Mouse (Mus musculus) intestine, embryonic 14.5 days (tissue): ENCODE measurements at regions not wholly inside any gene's neighbourhood (a gene's known extent, or its start where the extent isn't known, plus 50 kb on each side); places are given as distances from the start of the nearest gene placed in this dataset.

Source experiments
- ATAC-seq: fragments of 200-750 bp; cut with Nextera tagmentation; replicated peaks from 2 replicates; pipeline ENCODE4 v1.8.0; 2017; ENCODE audit warnings: low read depth, moderate number of reproducible peaks, moderate TSS enrichment, moderate library complexity; ENCODE audit not compliant: low FRiP score, low TSS enrichment
- DNase-seq: peaks from one replicate; pipeline ENCODE4 v3.0.0-alpha.2; 2018; ENCODE audit warnings: low spot score
- H3K27ac ChIP-seq: fragments of 300-500 bp; sonication (generic); 2 replicates; pipeline ENCODE4 v1.5.1; 2014; ENCODE audit warnings: low read depth, mild to moderate bottlenecking, control low read depth
- H3K27me3 ChIP-seq: fragments of 300-500 bp; sonication (generic); replicated peaks from 2 replicates; pipeline ENCODE4 v1.6.1; 2014; ENCODE audit warnings: low read length, control low read depth; ENCODE audit not compliant: control insufficient read depth, insufficient read depth
- H3K36me3 ChIP-seq: fragments of 300-500 bp; sonication (generic); 2 replicates; pipeline ENCODE4 v1.6.1; 2014; ENCODE audit warnings: low read length, control low read depth; ENCODE audit not compliant: control insufficient read depth, insufficient read depth
- H3K4me1 ChIP-seq: fragments of 300-500 bp; sonication (generic); replicated peaks from 2 replicates; pipeline ENCODE4 v1.6.1; 2014; ENCODE audit warnings: low read length, control low read depth, mixed read lengths; ENCODE audit not compliant: control insufficient read depth, insufficient read depth
- H3K4me2 ChIP-seq: fragments of 300-500 bp; sonication (generic); 2 replicates; pipeline ENCODE4 v1.6.1; 2014; ENCODE audit warnings: low read length
- H3K4me3 ChIP-seq: fragments of 300-500 bp; sonication (generic); 2 replicates; pipeline ENCODE4 v1.5.1; 2014; ENCODE audit warnings: low read depth, low read length, control low read depth, mixed read lengths
- H3K9ac ChIP-seq: fragments of 300-500 bp; sonication (generic); 2 replicates; pipeline ENCODE4 v1.6.1; 2014; ENCODE audit warnings: mild to moderate bottlenecking, low read length
- H3K9me3 ChIP-seq: fragments of 300-500 bp; sonication (generic); 2 replicates; pipeline ENCODE4 v1.6.1; 2016; ENCODE audit warnings: low read length, control low read depth; ENCODE audit not compliant: control insufficient read depth
- WGBS: fragments of 180-500 bp; shearing (Covaris S2); extraction: QIAGEN DNeasy Blood & Tissue Kit; methylation state at CpG from one replicate; pipeline ENCODE4 v1.1.7; 2014; 5-methylcytosine and 5-hydroxymethylcytosine counted together

- no peak overlapping the region for H3K9ac ChIP-seq
- ATAC-seq (no peak), DNase-seq (no peak)
- H3K4me3 ChIP-seq: no peak overlapping the region
- H3K27ac ChIP-seq: no peak overlapping the region
- no peaks in the 10 kb centered on the region for H3K9me3 ChIP-seq
- H3K27me3 ChIP-seq: no peaks in the 10 kb centered on the region
- no peak overlapping the region for H3K4me2 ChIP-seq
- H3K4me1 ChIP-seq: no peaks in the 10 kb centered on the region
- H3K36me3 ChIP-seq: no peaks in the 10 kb centered on the region
- 81% methylated on average over 3 of the region's 3 CpGs for WGBS
These were observed 692.5 kb downstream of the Trib2 start for GRCm38 (mm10) chr12:15124179-15124578.

- Histone ChIP-seq H3K4me3 (no peak overlapping the region), H3K4me1 (no peaks in the 10 kb centered on the region), H3K27ac (no peak overlapping the region), H3K27me3 (no peaks in the 10 kb centered on the region), H3K36me3 (no peaks in the 10 kb centered on the region), H3K9me3 (no peaks in the 10 kb centered on the region), H3K4me2 (no peak overlapping the region), H3K9ac (no peak overlapping the region)
- ATAC-seq (no peak), DNase-seq (no peak)
- WGBS: 87% methylated on average over 4 of the region's 4 CpGs
These were observed 694.0 kb downstream of the Trib2 start for GRCm38 (mm10) chr12:15122586-15123212.

GRCm38 (mm10) chr12:15115556-15115955 lies 701.2 kb downstream of the Trib2 start:
- DNase-seq (no peak), ATAC-seq (no peak)
- 87% methylated on average over 3 of the region's 3 CpGs for WGBS
- H3K27ac ChIP-seq: no peak overlapping the region
- no peaks in the 10 kb centered on the region for H3K9me3 ChIP-seq
- no peak overlapping the region for H3K4me3 ChIP-seq
- no peak overlapping the region for H3K4me2 ChIP-seq
- H3K27me3 ChIP-seq: no peaks in the 10 kb centered on the region
- no peaks in the 10 kb centered on the region for H3K36me3 ChIP-seq
- no peaks in the 10 kb centered on the region for H3K4me1 ChIP-seq
- H3K9ac ChIP-seq: no peak overlapping the region

GRCm38 (mm10) chr12:15114793-15115192 lies 701.9 kb downstream of the Trib2 start:
- H3K4me3 ChIP-seq: no peak overlapping the region
- no peak overlapping the region for H3K27ac ChIP-seq
- no peak overlapping the region for H3K4me2 ChIP-seq
- no peak for DNase-seq
- H3K4me1 ChIP-seq: no peaks in the 10 kb centered on the region
- no peaks in the 10 kb centered on the region for H3K27me3 ChIP-seq
- no peaks in the 10 kb centered on the region for H3K36me3 ChIP-seq
- WGBS: 90% methylated on average over 14 of the region's 14 CpGs
- H3K9ac ChIP-seq: no peak overlapping the region
- H3K9me3 ChIP-seq: no peaks in the 10 kb centered on the region
- ATAC-seq: no peak

- Histone ChIP-seq H3K4me1 (no peaks in the 10 kb centered on the region), H3K27me3 (no peaks in the 10 kb centered on the region), H3K9ac (no peak overlapping the region), H3K36me3 (no peaks in the 10 kb centered on the region), H3K4me3 (no peak overlapping the region), H3K4me2 (no peak overlapping the region), H3K27ac (no peak overlapping the region), H3K9me3 (no peaks in the 10 kb centered on the region)
- ATAC-seq (no peak), DNase-seq (no peak)
- 83% methylated on average over 2 of the region's 2 CpGs for WGBS
These were observed 705.7 kb downstream of the Trib2 start for GRCm38 (mm10) chr12:15111049-15111448.

GRCm38 (mm10) chr12:15104876-15105275 lies 711.8 kb downstream of the Trib2 start:
- no peaks in the 10 kb centered on the region for H3K27me3 ChIP-seq
- H3K9me3 ChIP-seq: no peaks in the 10 kb centered on the region
- no peak overlapping the region for H3K9ac ChIP-seq
- no peak overlapping the region for H3K4me3 ChIP-seq
- no peaks in the 10 kb centered on the region for H3K4me1 ChIP-seq
- H3K4me2 ChIP-seq: no peak overlapping the region
- H3K27ac ChIP-seq: no peak overlapping the region
- no peak for DNase-seq
- WGBS: 75% methylated on average over 2 of the region's 2 CpGs
- ATAC-seq: no peak
- no peaks in the 10 kb centered on the region for H3K36me3 ChIP-seq

GRCm38 (mm10) chr12:15078615-15079014 lies 738.1 kb downstream of the Trib2 start:
- no peaks in the 10 kb centered on the region for H3K9me3 ChIP-seq
- no peak overlapping the region for H3K4me3 ChIP-seq
- ATAC-seq: no peak
- whole genome bisulfite sequencing: 76% methylated on average over 2 of the region's 2 CpGs
- no peak for DNase-seq
- no peaks in the 10 kb centered on the region for H3K27me3 ChIP-seq
- no peak overlapping the region for H3K9ac ChIP-seq
- no peaks in the 10 kb centered on the region for H3K36me3 ChIP-seq
- H3K4me2 ChIP-seq: no peak overlapping the region
- H3K27ac ChIP-seq: no peak overlapping the region
- H3K4me1 ChIP-seq: no peaks in the 10 kb centered on the region

- no peak overlapping the region for H3K9ac ChIP-seq
- H3K4me3 ChIP-seq: no peak overlapping the region
- H3K27ac ChIP-seq: no peak overlapping the region
- no peaks in the 10 kb centered on the region for H3K4me1 ChIP-seq
- H3K9me3 ChIP-seq: no peaks in the 10 kb centered on the region
- no peak overlapping the region for H3K4me2 ChIP-seq
- ATAC-seq (no peak), DNase-seq (no peak)
- H3K27me3 ChIP-seq: no peaks in the 10 kb centered on the region
- H3K36me3 ChIP-seq: no peaks in the 10 kb centered on the region
- WGBS: 74% methylated on average over 1 of the region's 1 CpGs
These were observed 752.4 kb downstream of the Trib2 start for GRCm38 (mm10) chr12:15064351-15064750.

- 92% methylated on average over 5 of the region's 5 CpGs for WGBS
- H3K9ac ChIP-seq: no peak overlapping the region
- H3K9me3 ChIP-seq: no peaks in the 10 kb centered on the region
- no peak overlapping the region for H3K4me3 ChIP-seq
- no peaks in the 10 kb centered on the region for H3K4me1 ChIP-seq
- no peaks in the 10 kb centered on the region for H3K36me3 ChIP-seq
- no peak overlapping the region for H3K4me2 ChIP-seq
- DNase-seq (no peak), ATAC-seq (no peak)
- H3K27ac ChIP-seq: no peak overlapping the region
- no peaks in the 10 kb centered on the region for H3K27me3 ChIP-seq
These were observed 765.3 kb downstream of the Trib2 start for GRCm38 (mm10) chr12:15051387-15051786.
